ENCODE assay signal across 8 mouse cellular contexts in the genomic region with DNA sequence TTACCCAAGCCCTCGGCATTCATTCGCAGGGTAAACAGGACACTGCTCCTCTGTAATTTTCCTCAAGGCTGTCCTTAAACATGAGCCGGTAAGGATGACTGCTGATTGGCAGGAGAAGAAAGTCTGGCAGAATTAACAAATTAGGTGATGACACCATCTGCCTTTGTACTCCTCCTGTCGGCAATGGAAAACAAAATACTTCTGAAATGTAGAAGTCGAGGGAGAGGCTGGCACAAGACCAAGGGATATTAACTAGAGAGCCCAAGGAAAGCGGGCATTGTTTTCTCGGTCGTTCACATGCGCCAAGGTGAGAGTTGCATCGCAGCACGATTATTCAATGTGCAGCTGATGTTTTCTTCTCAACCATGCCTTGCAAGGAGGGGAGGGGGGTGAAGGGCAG.
DNase-seq lines count a peak whose midpoint lies in the region; ATAC-seq and TF ChIP-seq lines count a peak whose summit lies in the region.

No protein-coding gene starts in this region.

- no peaks in the 10 kb centered on the region for H3K36me3 ChIP-seq in lung, embryonic 14.5 days (ENCODE audit: insufficient read depth)
- no peaks in the 10 kb centered on the region for H3K36me3 ChIP-seq in hindbrain, postnatal 0 days (ENCODE audit: insufficient read depth, low read length)

- H3K9ac ChIP-seq in lung, embryonic 14.5 days, result no peak overlapping the region
- H3K9ac ChIP-seq in hindbrain, postnatal 0 days (replicated peaks; ENCODE audit: low read length), result no peak overlapping the region

- peak overlapping the region; percentile 75 for H3K27ac ChIP-seq in lung, embryonic 14.5 days (ENCODE audit: low read depth)
- 0 out of 2 replicates have a peak overlapping the region, but pooled peaks have one; percentile 26 for H3K27ac ChIP-seq in hindbrain, postnatal 0 days

- no peaks in the 10 kb centered on the region for H3K27me3 ChIP-seq in lung, embryonic 14.5 days (ENCODE audit: insufficient read depth, low read length)
- no peaks in the 10 kb centered on the region for H3K27me3 ChIP-seq in hindbrain, postnatal 0 days (ENCODE audit: insufficient read depth, low read length)

- no peak for TF ChIP-seq POLR2A in lung, adult 2 months (IDR thresholded peaks at IDR 0.05; ENCODE audit: borderline replicate concordance, extremely low read depth, low read depth, low read length)

- peak; percentile 84 for DNase-seq in lung, embryonic 14.5 days
- DNase-seq in lung, adult 2 months, result no peak
- DNase-seq in cerebellum, adult 18-20 months, result peak; percentile 70 to 71
- DNase-seq in cerebellum, postnatal 36 days, result peak; percentile 37 to 57
- DNase-seq in hindbrain, postnatal 0 days (ENCODE audit: low spot score), result peak; percentile 66
- no peak for DNase-seq in testis, postnatal 14 days (ENCODE audit: low spot score)

- TF ChIP-seq CTCF in lung, embryonic 14.5 days (IDR thresholded peaks at IDR 0.05; ENCODE audit: low read depth), result peak; percentile 13; the same call in 1 of the 2 replicates
- TF ChIP-seq CTCF in lung, adult 2 months (IDR thresholded peaks at IDR 0.05; ENCODE audit: insufficient read depth, low read length), result no peak
- TF ChIP-seq CTCF in hindbrain, postnatal 0 days (IDR thresholded peaks at IDR 0.05; ENCODE audit: low read depth), result peak; percentile 8; the same call in 1 of the 2 replicates

- no peaks in the 10 kb centered on the region for H3K9me3 ChIP-seq in lung, embryonic 14.5 days (ENCODE audit: low read depth, low read length)
- no peaks in the 10 kb centered on the region for H3K9me3 ChIP-seq in hindbrain, postnatal 0 days (ENCODE audit: low read length)

- H3K4me2 ChIP-seq in lung, embryonic 14.5 days, result peak overlapping the region; percentile 29
- peak overlapping the region; percentile 23; the same call in 1 of the 2 replicates for H3K4me2 ChIP-seq in hindbrain, postnatal 0 days (ENCODE audit: low read depth, low read length)

- ATAC-seq in lung, embryonic 14.5 days (ENCODE audit: insufficient read depth), result peak; percentile 28; the same call in 1 of the 2 replicates
- no peak; the same call in 1 of the 2 replicates for ATAC-seq in hindbrain, postnatal 0 days
- ATAC-seq in monocyte, adult 5-6 weeks (replicated peaks; ENCODE audit: insufficient number of reproducible peaks, low FRiP score, low TSS enrichment, poor library complexity, severe bottlenecking), result no peak
- no peak for ATAC-seq in erythroid progenitor cell, adult 5-6 weeks (replicated peaks; ENCODE audit: low FRiP score, poor library complexity, severe bottlenecking)

- WGBS in lung, embryonic 14.5 days, result 31% methylated on average over 11 of the region's 11 CpGs
- WGBS in lung, adult 2 months, result 28% methylated on average over 11 of the region's 11 CpGs
- WGBS in hindbrain, postnatal 0 days, result 16% methylated on average over 11 of the region's 11 CpGs

- peaks cover 14% of the 10 kb centered on the region for H3K4me1 ChIP-seq in lung, embryonic 14.5 days (ENCODE audit: insufficient read depth)
- H3K4me1 ChIP-seq in lung, adult 2 months (ENCODE audit: control insufficient read depth, insufficient read depth, low read length), result peaks cover 8% of the 10 kb centered on the region
- peaks cover 19% of the 10 kb centered on the region for H3K4me1 ChIP-seq in hindbrain, postnatal 0 days (ENCODE audit: insufficient read depth, low read length)

- no peak overlapping the region for H3K4me3 ChIP-seq in lung, embryonic 14.5 days (ENCODE audit: low read depth, low read length)
- no peak overlapping the region for H3K4me3 ChIP-seq in lung, adult 2 months (replicated peaks; ENCODE audit: extremely low read depth, low read depth, low read length)
- no peak overlapping the region for H3K4me3 ChIP-seq in hindbrain, postnatal 0 days (ENCODE audit: low read length)

Comparison
In these comparisons a context has a peak if more than half of its experiments do, and no peak if none do; other contexts are left out.
1. DNase-seq: peak in lung, embryonic 14.5 days (single experiment), cerebellum, adult 18-20 months (2 of 2), cerebellum, postnatal 36 days (2 of 2) and hindbrain, postnatal 0 days (single experiment); none in lung, adult 2 months (single experiment) and testis, postnatal 14 days (single experiment).